Mouse (Mus musculus) gastrocnemius, postnatal 10 days (tissue): ENCODE data around the gene Psme4. TPM values are rescaled to one million over a fixed set of nuclear protein-coding genes. Genes with fewer than 3 reads are reported as not detected.
"Not testable (repeated sequence)": the region's sequence is repeated elsewhere in the genome, so short reads cannot be mapped to it uniquely, and the experiment has no call there.

Source experiments
- DNase-seq: peaks from one replicate; pipeline ENCODE4 v3.0.0; 2021; ENCODE audit warnings: mixed read lengths
- long read RNA-seq, 2 experiments: library from polyadenylated mRNA; stranded (forward); transcript quantifications; one replicate each; pipeline ENCODE4 v2.0.0; 2021
- total RNA-seq, 2 experiments: library from RNA; stranded (reverse); gene quantifications; 2 replicates each; pipeline ENCODE4 v1.2.3; 2021

Psme4 gene
- total RNA-seq: 10 to 100 TPM; 80.9 to 87.4 TPM
- long read RNA-seq, experiment 1, full-length matches to known transcripts: 3 of 15 reads
- long read RNA-seq, experiment 1, partial matches to known transcripts: 10 of 15 reads
- long read RNA-seq, experiment 1, other reads (novel, unspliced or antisense): 2 of 15 reads
- long read RNA-seq, experiment 2, full-length matches to known transcripts: 4 of 19 reads
- long read RNA-seq, experiment 2, partial matches to known transcripts: 15 of 19 reads
- long read RNA-seq, experiment 2, other reads (novel, unspliced or antisense): 0 of 19 reads

GRCm38 (mm10) chr11:30771267-30771903 lies at the start of gene Psme4:
Psme4 (plus strand) TSS chr11:30771726.
- peak; percentile 97 for DNase-seq

GRCm38 (mm10) chr11:30723438-30723837 lies 48.1 kb upstream of the Psme4 start:
- no peak for DNase-seq

GRCm38 (mm10) chr11:30730721-30731120 lies 40.8 kb upstream of the Psme4 start:
- DNase-seq: no peak

- no peak for DNase-seq
These were observed 38.1 kb upstream of the Psme4 start for GRCm38 (mm10) chr11:30733376-30733775.

GRCm38 (mm10) chr11:30743991-30744390 lies 27.5 kb upstream of the Psme4 start:
- DNase-seq: no peak

- no peak for DNase-seq
These were observed 22.6 kb upstream of the Psme4 start for GRCm38 (mm10) chr11:30748938-30749337.

GRCm38 (mm10) chr11:30749587-30749986 lies 21.9 kb upstream of the Psme4 start:
- no peak for DNase-seq

GRCm38 (mm10) chr11:30750039-30750823 lies 21.3 kb upstream of the Psme4 start:
- DNase-seq: no peak

GRCm38 (mm10) chr11:30752956-30753355 lies 18.6 kb upstream of the Psme4 start:
- DNase-seq: no peak

GRCm38 (mm10) chr11:30754486-30754854 lies 17.1 kb upstream of the Psme4 start:
- not testable (repeated sequence) for DNase-seq

GRCm38 (mm10) chr11:30754855-30755530 lies 16.5 kb upstream of the Psme4 start:
- DNase-seq: peak; percentile 39

GRCm38 (mm10) chr11:30761381-30761780 lies 10.1 kb upstream of the Psme4 start:
- no peak for DNase-seq

- DNase-seq: no peak
These were observed 9.6 kb upstream of the Psme4 start for GRCm38 (mm10) chr11:30761891-30762290.

- no peak for DNase-seq
These were observed 6.5 kb upstream of the Psme4 start for GRCm38 (mm10) chr11:30765076-30765475.

GRCm38 (mm10) chr11:30770817-30771216 lies 709 bp upstream of the Psme4 start:
- DNase-seq: no peak

GRCm38 (mm10) chr11:30771904-30772581 lies 517 bp downstream of the Psme4 start:
- peak; percentile 59 for DNase-seq

GRCm38 (mm10) chr11:30772777-30773417 lies 1.4 kb downstream of the Psme4 start:
- DNase-seq: no peak

- DNase-seq: no peak
These were observed 3.1 kb downstream of the Psme4 start for GRCm38 (mm10) chr11:30774638-30775037.

- no peak for DNase-seq
These were observed 6.0 kb downstream of the Psme4 start for GRCm38 (mm10) chr11:30777498-30777897.

GRCm38 (mm10) chr11:30780893-30781292 lies 9.4 kb downstream of the Psme4 start:
- DNase-seq: no peak

GRCm38 (mm10) chr11:30781612-30782011 lies 10.1 kb downstream of the Psme4 start:
- no peak for DNase-seq
